In genomic region chr19:36792589-36792988, GRCm38 (mm10) we compare ENCODE assay signal across 16 mouse cellular contexts. TPM values are rescaled to one million over a fixed set of nuclear protein-coding genes. Genes with fewer than 3 reads are reported as not detected.
DNase-seq lines count a peak whose midpoint lies in the region; ATAC-seq and TF ChIP-seq lines count a peak whose summit lies in the region.
"Had no signal": no experiment of that assay in that cellular context is flagged by ENCODE, and none has a peak within 500 bp of the region (broad histone marks: within the 10 kb centered on the region; RNA-seq: fewer than 3 reads in every experiment).

No protein-coding gene starts in this region.

- no peaks in the 10 kb centered on the region for H3K36me3 ChIP-seq in lung, postnatal 0 days (ENCODE audit: insufficient read depth, low read length)
- no peaks in the 10 kb centered on the region for H3K36me3 ChIP-seq in forebrain, embryonic 14.5 days (ENCODE audit: control insufficient read depth, insufficient read depth, low read length)
- no peaks in the 10 kb centered on the region for H3K36me3 ChIP-seq in liver, embryonic 11.5 days (ENCODE audit: control insufficient read depth, insufficient read depth, low read length)
- H3K36me3 ChIP-seq: embryonic facial prominence, embryonic 15.5 days; forebrain, embryonic 15.5 days; liver, embryonic 12.5 days had no signal

- no peak overlapping the region for H3K9ac ChIP-seq in lung, postnatal 0 days (replicated peaks; ENCODE audit: low read depth)
- no peak overlapping the region for H3K9ac ChIP-seq in forebrain, embryonic 14.5 days (ENCODE audit: low read length)
- no peak overlapping the region for H3K9ac ChIP-seq in liver, embryonic 11.5 days (ENCODE audit: low read depth, low read length)
- H3K9ac ChIP-seq: embryonic facial prominence, embryonic 15.5 days; forebrain, embryonic 15.5 days; liver, embryonic 12.5 days had no signal

- H3K4me3 ChIP-seq in lung, postnatal 0 days (ENCODE audit: low read depth, low read length) = no peak overlapping the region
- no peak overlapping the region for H3K4me3 ChIP-seq in forebrain, embryonic 14.5 days (ENCODE audit: low read depth, low read length)
- no peak overlapping the region for H3K4me3 ChIP-seq in liver, embryonic 11.5 days (ENCODE audit: low read depth, low read length)
- H3K4me3 ChIP-seq in gastrocnemius, adult 2 months = no peak overlapping the region
- H3K4me3 ChIP-seq: embryonic facial prominence, embryonic 15.5 days; forebrain, embryonic 15.5 days; liver, embryonic 12.5 days had no signal

- H3K9me3 ChIP-seq in lung, postnatal 0 days (ENCODE audit: low read length) = no peaks in the 10 kb centered on the region
- no peaks in the 10 kb centered on the region for H3K9me3 ChIP-seq in forebrain, embryonic 14.5 days (replicated peaks; ENCODE audit: control insufficient read depth, low read length)
- H3K9me3 ChIP-seq in liver, embryonic 11.5 days (ENCODE audit: control insufficient read depth, low read length) = no peaks in the 10 kb centered on the region
- H3K9me3 ChIP-seq: embryonic facial prominence, embryonic 15.5 days; forebrain, embryonic 15.5 days; liver, embryonic 12.5 days had no signal

- peak overlapping the region; percentile 66; the same call in 1 of the 2 replicates for H3K27ac ChIP-seq in lung, postnatal 0 days (ENCODE audit: low read length)
- no peak overlapping the region for H3K27ac ChIP-seq in forebrain, embryonic 14.5 days (ENCODE audit: low read depth, low read length)
- no peak overlapping the region for H3K27ac ChIP-seq in liver, embryonic 11.5 days (ENCODE audit: low read depth, low read length)
- H3K27ac ChIP-seq in gastrocnemius, adult 2 months = no peak overlapping the region
- H3K27ac ChIP-seq: embryonic facial prominence, embryonic 15.5 days; forebrain, embryonic 15.5 days; liver, embryonic 12.5 days; macrophage had no signal

- POLR2A ChIA-PET in Patski (lab: Charles Lee) = no interaction called here

- peaks cover 5% of the 10 kb centered on the region; the same call in 1 of the 2 replicates for H3K4me1 ChIP-seq in lung, postnatal 0 days (ENCODE audit: insufficient read depth, low read depth, low read length)
- H3K4me1 ChIP-seq in forebrain, embryonic 14.5 days (ENCODE audit: control insufficient read depth, insufficient read depth, low read length) = no peaks in the 10 kb centered on the region
- H3K4me1 ChIP-seq in liver, embryonic 11.5 days (replicated peaks; ENCODE audit: control insufficient read depth, insufficient read depth, low read length) = no peaks in the 10 kb centered on the region; the same call in 1 of the 2 replicates
- H3K4me1 ChIP-seq: forebrain, embryonic 15.5 days; liver, embryonic 12.5 days had no signal

- ATAC-seq in Patski = peak; percentile 64
- ATAC-seq in lung, postnatal 0 days = peak; percentile 49
- ATAC-seq in forebrain, embryonic 14.5 days = no peak
- no peak for ATAC-seq in liver, embryonic 11.5 days (replicated peaks; ENCODE audit: low FRiP score)
- ATAC-seq: forebrain, embryonic 15.5 days; liver, embryonic 12.5 days had no signal

- no peak for TF ChIP-seq CTCF in Patski (IDR thresholded peaks at IDR 0.05)
- TF ChIP-seq CTCF in lung, postnatal 0 days (IDR thresholded peaks at IDR 0.05) = no peak
- TF ChIP-seq CTCF in gastrocnemius, adult 2 months (IDR thresholded peaks at IDR 0.05) = no peak

- intact Hi-C loops in heart, postnatal 10 days (cut with DNase I) = no loop called here
- intact Hi-C loops in heart, postnatal 25 days (cut with DNase I) = no loop called here
- intact Hi-C loops in gastrocnemius, adult 2 months (cut with DNase I) = no loop called here

- DNase-seq in heart, postnatal 10 days = peak; percentile 22 to 32
- DNase-seq in heart, postnatal 25 days (ENCODE audit: low spot score) = no peak
- DNase-seq in 3134 (ENCODE audit: extremely low read depth, insufficient read length, low spot score) = peak; percentile 43
- DNase-seq in Patski (ENCODE audit: low read depth, low spot score) = peak; percentile 37
- peak; percentile 73 for DNase-seq in lung, postnatal 0 days (ENCODE audit: low spot score)
- no peak for DNase-seq in forebrain, embryonic 14.5 days (ENCODE audit: low spot score)
- DNase-seq in liver, embryonic 11.5 days (ENCODE audit: low spot score) = no peak
- DNase-seq in gastrocnemius, adult 2 months = no peak
- DNase-seq: cerebellum, adult 18-20 months; midbrain, embryonic 14.5 days; right cerebral cortex, postnatal 4 days; thymus, postnatal 4 days had no signal

- no peak overlapping the region for H3K4me2 ChIP-seq in lung, postnatal 0 days (replicated peaks; ENCODE audit: low read depth, low read length)
- H3K4me2 ChIP-seq in forebrain, embryonic 14.5 days (ENCODE audit: low read length) = no peak overlapping the region
- H3K4me2 ChIP-seq in liver, embryonic 11.5 days = no peak overlapping the region
- H3K4me2 ChIP-seq: embryonic facial prominence, embryonic 15.5 days; forebrain, embryonic 15.5 days; liver, embryonic 12.5 days had no signal

- in situ Hi-C loops in Patski (cut with MboI; ENCODE audit: low pct_unique_long_range_greater_than_20kb) = no loop called here

- CTCF ChIA-PET in Patski (lab: Charles Lee) = no interaction called here

- 65% methylated on average over 8 of the region's 8 CpGs for WGBS in lung, postnatal 0 days
- WGBS in forebrain, embryonic 14.5 days = 90% methylated on average over 8 of the region's 8 CpGs
- 74% methylated on average over 8 of the region's 8 CpGs for WGBS in liver, embryonic 11.5 days

- no peak for TF ChIP-seq EP300 in lung, postnatal 0 days (IDR thresholded peaks at IDR 0.05)

- H3K27me3 ChIP-seq in Patski = peaks cover 7% of the 10 kb centered on the region
- H3K27me3 ChIP-seq in lung, postnatal 0 days (replicated peaks; ENCODE audit: insufficient read depth, low read length) = no peaks in the 10 kb centered on the region
- H3K27me3 ChIP-seq in forebrain, embryonic 14.5 days (replicated peaks; ENCODE audit: control insufficient read depth, insufficient read depth, low read length) = no peaks in the 10 kb centered on the region
- H3K27me3 ChIP-seq in liver, embryonic 11.5 days (replicated peaks; ENCODE audit: control insufficient read depth, insufficient read depth, low read length) = no peaks in the 10 kb centered on the region
- H3K27me3 ChIP-seq: embryonic facial prominence, embryonic 15.5 days; forebrain, embryonic 15.5 days; liver, embryonic 12.5 days had no signal

RNA-seq across cellular contexts. Expression of gene Tnks2, which starts 41.4 kb away (rescaled TPM):
- 100 to 1,000 TPM in 1 of 2 experiments, 10 to 100 TPM in 1; 97.2 to 108 TPM for total RNA-seq in heart, postnatal 10 days (2021)
- 10 to 100 TPM; 73.8 to 79.6 TPM for total RNA-seq in heart, postnatal 25 days (2021)
- 117 TPM for polyA plus RNA-seq in Patski (2021)
- 25.4 and 28.7 TPM in 2 replicates for polyA plus RNA-seq in lung, postnatal 0 days (2015; fragmentation: Nextera tagmentation; extraction: Ambion mirVana)
- 50.0 and 50.7 TPM in 2 replicates for polyA plus RNA-seq in forebrain, embryonic 14.5 days (2014; fragmentation: Nextera tagmentation; extraction: Ambion mirVana)
- 53.5 and 53.9 TPM in 2 replicates for polyA plus RNA-seq in liver, embryonic 11.5 days (2014; fragmentation: Nextera tagmentation; extraction: Ambion mirVana)
- 100 to 1,000 TPM; 106 to 127 TPM for total RNA-seq in gastrocnemius, adult 2 months (2021)

RNA-seq across cellular contexts. Expression of gene Ppp1r3c, which starts 56.1 kb away (rescaled TPM):
- 10 to 100 TPM; 72.2 to 86.1 TPM for total RNA-seq in heart, postnatal 10 days (2021)
- total RNA-seq in heart, postnatal 25 days (2021) = 100 to 1,000 TPM in 1 of 2 experiments, 10 to 100 TPM in 1; 94.9 to 102 TPM
- 0.08 TPM for polyA plus RNA-seq in Patski (2021)
- 39.4 and 51.4 TPM in 2 replicates for polyA plus RNA-seq in lung, postnatal 0 days (2015; fragmentation: Nextera tagmentation; extraction: Ambion mirVana)
- 8.9 and 9.3 TPM in 2 replicates for polyA plus RNA-seq in forebrain, embryonic 14.5 days (2014; fragmentation: Nextera tagmentation; extraction: Ambion mirVana)
- 2.1 and 2.9 TPM in 2 replicates for polyA plus RNA-seq in liver, embryonic 11.5 days (2014; fragmentation: Nextera tagmentation; extraction: Ambion mirVana)
- 100 to 1,000 TPM; 675 to 775 TPM for total RNA-seq in gastrocnemius, adult 2 months (2021)

Comparison
In these comparisons a context has a peak if more than half of its experiments do, and no peak if none do; other contexts are left out.
1. DNase-seq: peak in heart, postnatal 10 days (2 of 2), 3134 (single experiment), Patski (single experiment) and lung, postnatal 0 days (single experiment); none in heart, postnatal 25 days (single experiment), forebrain, embryonic 14.5 days (single experiment), liver, embryonic 11.5 days (single experiment) and gastrocnemius, adult 2 months (single experiment).
2. ATAC-seq: peak in Patski (single experiment) and lung, postnatal 0 days (single experiment); none in forebrain, embryonic 14.5 days (single experiment) and liver, embryonic 11.5 days (single experiment).